Mouse (Mus musculus) CH12.LX (cell line): ENCODE measurements at regions not wholly inside any gene's neighbourhood (a gene's known extent, or its start where the extent isn't known, plus 50 kb on each side); places are given as distances from the start of the nearest gene placed in this dataset.
A peak's percentile ranks its signal among the peaks of the same experiment; 100 is the strongest.

Source experiments
- DNase-seq: peaks from one replicate; pipeline ENCODE4 v3.0.0-alpha.2; 2013; ENCODE audit errors: extremely low read depth
- H3K27ac ChIP-seq: 2 replicates; pipeline ENCODE4 v1.5.1; 2012; ENCODE audit warnings: low read depth, mild to moderate bottlenecking, control low read depth, moderate library complexity; ENCODE audit not compliant: insufficient read depth
- H3K27me3 ChIP-seq: replicated peaks from 2 replicates; pipeline ENCODE3; 2012; ENCODE audit warnings: inconsistent platforms
- H3K36me3 ChIP-seq, 2 experiments: replicated peaks in 1 of 2; 2 replicates each; pipeline versions ENCODE3 to v1.6.1; 2012; ENCODE audit warnings: inconsistent platforms in 1 of 2, low read length in 1 of 2, mild to moderate bottlenecking in 1 of 2, mixed read lengths in 1 of 2, moderate library complexity in 1 of 2; ENCODE audit not compliant: control insufficient read depth in 1 of 2, insufficient read depth in 1 of 2
- H3K4me1 ChIP-seq, 2 experiments: 2 replicates each; pipeline ENCODE4 v1.6.1; 2012; ENCODE audit warnings: inconsistent platforms in 1 of 2, moderate library complexity in 1 of 2; ENCODE audit not compliant: insufficient read depth in 2 of 2, control insufficient read depth in 1 of 2
- H3K4me2 ChIP-seq: 2 replicates; pipeline ENCODE4 v1.6.1; 2012; ENCODE audit warnings: low read depth, mild to moderate bottlenecking, control low read depth; ENCODE audit not compliant: poor library complexity, insufficient read depth, severe bottlenecking
- H3K4me3 ChIP-seq, 3 experiments: fragments of 150-350 bp in 1 of 3; sonication (generic) in 1 of 3; replicated peaks in 1 of 3; 2 replicates each; pipeline versions ENCODE3 to v1.5.1; 2011 to 2012; ENCODE audit warnings: low read depth in 2 of 3, low read length in 2 of 3, mild to moderate bottlenecking in 2 of 3, moderate library complexity in 2 of 3, control low read depth in 1 of 3, improper control_type of control experiment in 1 of 3, inconsistent platforms in 1 of 3, mixed read lengths in 1 of 3; ENCODE audit not compliant: poor library complexity in 1 of 3
- H3K79me2 ChIP-seq: replicated peaks from 2 replicates; pipeline ENCODE4 v1.6.1; 2012; ENCODE audit warnings: mild to moderate bottlenecking, moderate library complexity; ENCODE audit not compliant: control insufficient read depth, poor library complexity, insufficient read depth, severe bottlenecking; ENCODE audit errors: extremely low read depth
- H3K9ac ChIP-seq: 2 replicates; pipeline ENCODE4 v1.6.1; 2012; ENCODE audit warnings: low read depth, mild to moderate bottlenecking, control low read depth, moderate library complexity; ENCODE audit not compliant: insufficient read depth
- H3K9me3 ChIP-seq: replicated peaks from 2 replicates; pipeline ENCODE3; 2012; ENCODE audit warnings: low read length, inconsistent platforms, mixed read lengths
- BHLHE40 ChIP-seq: IDR thresholded peaks from 2 replicates; pipeline ENCODE4 v1.6.1; 2011; ENCODE audit warnings: mild to moderate bottlenecking, low read depth, low read length, improper control_type of control experiment
- CHD2 ChIP-seq: IDR thresholded peaks from 2 replicates; pipeline ENCODE4 v1.6.1; 2011; ENCODE audit warnings: low read length, improper control_type of control experiment
- E2F4 ChIP-seq: IDR thresholded peaks from 2 replicates; pipeline ENCODE4 v1.6.1; 2011; ENCODE audit warnings: low read depth, low read length, improper control_type of control experiment; ENCODE audit not compliant: insufficient replicate concordance
- EP300 ChIP-seq: IDR thresholded peaks from 2 replicates; pipeline ENCODE4 v1.6.1; 2011; ENCODE audit warnings: low read length, improper control_type of control experiment
- ETS1 ChIP-seq: conservative IDR thresholded peaks from 2 replicates; pipeline ENCODE4 v1.6.1; 2012; ENCODE audit warnings: low read depth, mild to moderate bottlenecking, inconsistent platforms, low read length, improper control_type of control experiment, moderate library complexity
- HCFC1 ChIP-seq: IDR thresholded peaks from 2 replicates; pipeline ENCODE4 v1.6.1; 2012; ENCODE audit warnings: low read depth, mild to moderate bottlenecking, inconsistent platforms, low read length, improper control_type of control experiment
- IRF4 ChIP-seq: IDR thresholded peaks from 2 replicates; pipeline ENCODE4 v1.6.1; 2014; ENCODE audit warnings: low read depth, mild to moderate bottlenecking, inconsistent platforms, low read length, improper control_type of control experiment
- JUN ChIP-seq: IDR thresholded peaks from 2 replicates; pipeline ENCODE4 v1.6.1; 2011; ENCODE audit warnings: low read depth, mild to moderate bottlenecking, low read length, improper control_type of control experiment, moderate library complexity; ENCODE audit not compliant: insufficient read depth
- JUND ChIP-seq: conservative IDR thresholded peaks from 2 replicates; pipeline ENCODE4 v1.6.1; 2011; ENCODE audit warnings: low read depth, low read length, improper control_type of control experiment
- MAZ ChIP-seq: IDR thresholded peaks from 2 replicates; pipeline ENCODE4 v1.6.1; 2012; ENCODE audit warnings: low read depth, mild to moderate bottlenecking, inconsistent platforms, low read length, improper control_type of control experiment, moderate library complexity
- MEF2A ChIP-seq: IDR thresholded peaks from 2 replicates; pipeline ENCODE4 v1.6.1; 2014; ENCODE audit warnings: low read depth, mild to moderate bottlenecking, inconsistent platforms, low read length, improper control_type of control experiment, borderline replicate concordance
- NELFE ChIP-seq: IDR thresholded peaks from 2 replicates; pipeline ENCODE4 v1.6.1; 2011; ENCODE audit warnings: low read depth, low read length, improper control_type of control experiment
- PAX5 ChIP-seq: IDR thresholded peaks from 2 replicates; pipeline ENCODE4 v1.6.1; 2012; ENCODE audit warnings: low read length, inconsistent platforms, mixed read lengths
- POLR2AphosphoS2 ChIP-seq: IDR thresholded peaks from 2 replicates; pipeline ENCODE4 v1.6.1; 2011; ENCODE audit warnings: low read depth, low read length, improper control_type of control experiment
- RAD21 ChIP-seq: IDR thresholded peaks from 2 replicates; pipeline ENCODE4 v1.6.1; 2011; ENCODE audit warnings: low read depth, mild to moderate bottlenecking, low read length, improper control_type of control experiment, moderate library complexity
- RCOR1 ChIP-seq: conservative IDR thresholded peaks from 2 replicates; pipeline ENCODE4 v1.6.1; 2012; ENCODE audit warnings: low read depth, mild to moderate bottlenecking, inconsistent platforms, low read length, improper control_type of control experiment
- SMC3 ChIP-seq: IDR thresholded peaks from 2 replicates; pipeline ENCODE4 v1.6.1; 2011; ENCODE audit warnings: low read depth, low read length, improper control_type of control experiment
- TBP ChIP-seq: conservative IDR thresholded peaks from 2 replicates; pipeline ENCODE4 v1.6.1; 2011; ENCODE audit warnings: low read depth, low read length, improper control_type of control experiment
- TCF12 ChIP-seq: IDR thresholded peaks from 2 replicates; pipeline ENCODE4 v1.6.1; 2014; ENCODE audit warnings: low read depth, mild to moderate bottlenecking, inconsistent platforms, low read length, improper control_type of control experiment
- USF2 ChIP-seq: conservative IDR thresholded peaks from 2 replicates; pipeline ENCODE4 v1.6.1; 2011; ENCODE audit warnings: low read depth, low read length, improper control_type of control experiment
- ZKSCAN1 ChIP-seq: IDR thresholded peaks from 2 replicates; pipeline ENCODE4 v1.6.1; 2012; ENCODE audit warnings: low read depth, inconsistent platforms, low read length, improper control_type of control experiment, borderline replicate concordance
- dilution Hi-C: fragments of 300-500 bp; cut with MboI; formaldehyde crosslinking; loops from 2 replicates; pipeline ENCODE4 v1.14.3; 2020; ENCODE audit warnings: low sequenced_read_pairs; ENCODE audit not compliant: extremely low pct_unique_long_range_greater_than_20kb, extremely low pct_ligation_motif_present
- in situ Hi-C: fragments of 300-500 bp; cut with MboI; formaldehyde crosslinking; loops from 3 replicates; pipeline ENCODE4 v1.14.3; 2019; ENCODE audit warnings: low sequenced_read_pairs, low pct_ligation_motif_present, low pct_unique_long_range_greater_than_20kb, mixed read lengths

DNA sequence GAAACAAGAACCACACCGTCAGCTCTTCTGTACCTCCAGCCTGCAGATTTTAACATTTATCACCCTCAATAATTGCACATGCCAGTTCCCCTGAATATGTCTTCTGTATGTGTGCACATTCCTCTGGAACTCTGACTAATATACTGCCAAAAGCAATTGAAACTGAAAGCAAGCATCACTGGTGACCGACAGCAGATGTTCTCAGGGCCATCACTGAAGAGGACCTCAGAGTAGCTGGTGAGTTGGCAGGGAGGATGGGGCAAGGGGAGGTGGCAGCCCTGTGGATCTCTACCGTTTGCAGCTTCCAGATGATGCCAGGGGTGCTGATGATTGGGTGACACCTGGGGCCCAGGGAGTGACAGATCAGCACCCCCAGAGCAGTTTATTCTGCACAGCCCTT is 62.6 kb upstream of the Prokr2 start:
- H3K9me3 ChIP-seq: no peaks in the 10 kb centered on the region
- peaks cover 5 to 21% of the 10 kb centered on the region in 2 experiments; a peak in 3 of 4 replicates for H3K4me1 ChIP-seq
- no peak overlapping the region for H3K4me3 ChIP-seq
- no peaks in the 10 kb centered on the region for H3K79me2 ChIP-seq
- no peak overlapping the region for H3K27ac ChIP-seq
- in situ Hi-C loops (no loop called here), dilution Hi-C loops (no loop called here)
- peak overlapping the region; percentile 55 for H3K4me2 ChIP-seq
- no peaks in the 10 kb centered on the region for H3K36me3 ChIP-seq
- peak; percentile 38 for DNase-seq
- H3K27me3 ChIP-seq: peaks cover 4% of the 10 kb centered on the region
- TF ChIP-seq NELFE (no peak), EP300 (peak; percentile 76), MAZ (no peak), JUN (no peak), JUND (0 out of 2 replicates have a peak, but pooled peaks have one; percentile 44), HCFC1 (no peak), RAD21 (no peak), IRF4 (peak; percentile 90), PAX5 (no peak), MEF2A (0 out of 2 replicates have a peak, but pooled peaks have one; percentile 7), POLR2AphosphoS2 (no peak), TBP (no peak), ZKSCAN1 (no peak), ETS1 (peak; percentile 49), BHLHE40 (peak; percentile 78), CHD2 (no peak), RCOR1 (0 out of 2 replicates have a peak, but pooled peaks have one; percentile 57), TCF12 (peak; percentile 40; the same call in 1 of the 2 replicates), SMC3 (no peak), E2F4 (no peak), USF2 (no peak)
- no peak overlapping the region for H3K9ac ChIP-seq

DNA sequence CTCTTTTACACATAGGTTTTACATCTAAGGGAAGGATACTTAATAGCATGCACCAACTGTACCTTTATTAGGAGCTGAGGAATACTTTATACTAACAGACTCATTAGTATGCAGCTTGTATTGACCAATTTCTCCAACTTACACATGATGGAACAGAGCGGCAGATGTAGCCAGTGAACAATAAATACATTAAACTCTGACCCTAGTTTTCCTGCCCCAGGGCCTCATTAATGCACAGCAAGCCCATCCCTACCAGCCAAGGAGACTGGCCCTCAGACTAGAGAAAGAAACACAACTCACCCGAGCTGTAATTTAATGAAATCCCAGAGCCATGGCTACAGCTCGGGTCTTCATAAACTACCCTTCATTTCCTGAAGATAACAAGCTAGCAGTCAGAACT is 60.8 kb upstream of the Prokr2 start:
- Histone ChIP-seq H3K27ac (no peak overlapping the region), H3K4me1 (peaks cover 5 to 12% of the 10 kb centered on the region in 2 experiments; a peak in 3 of 4 replicates), H3K27me3 (peaks cover 4% of the 10 kb centered on the region), H3K79me2 (no peaks in the 10 kb centered on the region), H3K4me2 (no peak overlapping the region), H3K9ac (no peak overlapping the region), H3K9me3 (no peaks in the 10 kb centered on the region), H3K4me3 (no peak overlapping the region), H3K36me3 (no peaks in the 10 kb centered on the region)
- in situ Hi-C loops (no loop called here), dilution Hi-C loops (no loop called here)
- DNase-seq: no peak
- no peak for TF ChIP-seq BHLHE40
- TF ChIP-seq CHD2: no peak
